Mouse (Mus musculus): Measurements from ENCODE around the gene Lyrm1. TPM values are rescaled to one million over a fixed set of nuclear protein-coding genes. Genes with fewer than 3 reads are reported as not detected.
A peak's percentile ranks its signal among the peaks of the same experiment; 100 is the strongest.

Gene Lyrm1
- polyA plus RNA-seq, 1 experiment = 0.17 TPM

DNA sequence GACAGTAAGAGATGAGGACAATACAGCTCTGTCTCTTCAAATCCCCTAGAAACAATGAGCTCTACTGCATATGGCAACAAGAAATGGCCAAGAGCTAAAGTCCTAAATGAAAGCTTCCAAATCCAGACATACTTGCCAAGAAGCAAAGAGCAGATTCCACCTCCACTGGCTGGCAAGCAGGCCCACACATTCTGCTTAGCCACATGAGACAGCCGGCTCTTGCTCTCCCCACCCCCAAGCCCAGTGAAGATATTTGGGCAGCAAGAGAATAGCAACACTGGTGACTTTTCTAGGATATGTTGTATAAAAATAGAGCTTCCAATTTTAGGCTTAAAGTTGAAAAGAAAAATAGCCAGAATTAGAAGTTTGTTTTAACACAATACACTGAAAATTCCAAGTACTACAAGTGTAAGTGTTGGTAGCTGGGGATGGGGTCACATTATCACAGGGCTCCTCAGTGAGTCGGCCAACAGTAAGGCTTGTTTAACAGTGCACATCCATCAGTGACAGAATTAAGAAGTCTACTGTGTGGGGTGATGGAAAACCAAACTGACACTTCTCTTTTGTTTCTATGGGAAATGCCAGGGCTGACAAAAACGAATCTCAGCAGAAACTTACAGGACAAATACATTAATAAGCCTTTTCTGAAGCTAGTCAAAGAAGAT, 19.8 kb upstream of the Lyrm1 start:
- Histone ChIP-seq H3K4me3 (replicated peaks) (no peak overlapping the region), H3K4me1 (ENCODE audit: control insufficient read depth) (no peaks in the 10 kb centered on the region), H3K36me3 (ENCODE audit: control insufficient read depth) (no peaks in the 10 kb centered on the region; the same call in 1 of the 2 replicates), H3K9me3 (ENCODE audit: control insufficient read depth, low read length) (no peaks in the 10 kb centered on the region), H3K27me3 (ENCODE audit: control insufficient read depth) (no peaks in the 10 kb centered on the region)
- no peak for TF ChIP-seq GATA1 (IDR thresholded peaks at IDR 0.05; ENCODE audit: low read length)
- no peak for TF ChIP-seq TAL1 (IDR thresholded peaks at IDR 0.05; ENCODE audit: low read length)

- TF ChIP-seq TAL1 (IDR thresholded peaks at IDR 0.05; ENCODE audit: low read length) (no peak), GATA1 (IDR thresholded peaks at IDR 0.05; ENCODE audit: low read length) (no peak)
- no peaks in the 10 kb centered on the region for H3K4me1 ChIP-seq (ENCODE audit: control insufficient read depth)
- no peak overlapping the region for H3K4me3 ChIP-seq (replicated peaks)
- no peaks in the 10 kb centered on the region; the same call in 1 of the 2 replicates for H3K36me3 ChIP-seq (ENCODE audit: control insufficient read depth)
- no peaks in the 10 kb centered on the region for H3K27me3 ChIP-seq (ENCODE audit: control insufficient read depth)
- H3K9me3 ChIP-seq (ENCODE audit: control insufficient read depth, low read length) = no peaks in the 10 kb centered on the region
Observed at GRCm38 (mm10) chr7:119879171-119879570, 16.5 kb upstream of the Lyrm1 start.

DNA sequence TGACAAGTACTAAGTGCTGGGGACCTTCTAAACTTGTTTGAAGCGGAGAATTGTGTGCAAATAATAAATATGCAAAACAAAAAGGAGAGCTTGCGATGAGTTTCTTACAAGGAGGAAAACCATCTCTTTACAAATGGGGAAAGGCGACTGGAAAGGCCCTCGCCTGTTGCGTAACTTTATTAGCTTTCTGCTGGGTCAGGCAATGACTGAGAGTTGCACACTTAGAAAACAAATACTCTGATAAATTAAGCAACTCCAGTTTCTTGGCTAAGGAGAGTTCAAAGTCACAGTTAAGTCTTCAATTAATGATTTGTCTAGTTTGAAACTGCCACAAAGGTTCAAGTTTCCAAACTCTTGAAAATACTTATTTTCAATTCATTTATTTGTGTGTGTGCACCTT, 15.3 kb upstream of the Lyrm1 start:
- no peaks in the 10 kb centered on the region; the same call in 1 of the 2 replicates for H3K36me3 ChIP-seq (ENCODE audit: control insufficient read depth)
- H3K4me1 ChIP-seq (ENCODE audit: control insufficient read depth) = no peaks in the 10 kb centered on the region
- H3K27me3 ChIP-seq (ENCODE audit: control insufficient read depth) = no peaks in the 10 kb centered on the region
- no peaks in the 10 kb centered on the region for H3K9me3 ChIP-seq (ENCODE audit: control insufficient read depth, low read length)
- no peak overlapping the region for H3K4me3 ChIP-seq (replicated peaks)
- TF ChIP-seq TAL1 (IDR thresholded peaks at IDR 0.05; ENCODE audit: low read length) (no peak), GATA1 (IDR thresholded peaks at IDR 0.05; ENCODE audit: low read length) (no peak)

DNA sequence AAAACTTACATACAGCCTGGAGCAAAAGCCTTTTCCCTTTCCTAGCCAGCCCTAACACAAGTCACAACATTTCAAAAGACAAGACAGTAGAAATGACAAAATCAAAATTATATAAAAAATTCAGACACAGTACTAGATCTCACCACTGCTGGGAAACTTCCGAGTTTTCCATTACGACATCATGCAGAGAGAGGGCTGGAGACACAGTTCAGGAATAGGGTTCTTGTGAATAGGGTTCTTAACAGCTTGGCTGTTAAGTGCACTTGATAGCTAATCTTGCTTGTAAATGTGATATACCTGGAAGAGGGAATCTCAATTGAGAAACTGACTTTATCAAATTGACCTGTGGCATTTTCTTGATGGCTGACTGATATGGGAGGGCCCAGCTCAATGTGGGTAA, 14.4 kb upstream of the Lyrm1 start:
- Histone ChIP-seq H3K36me3 (ENCODE audit: control insufficient read depth) (no peaks in the 10 kb centered on the region; the same call in 1 of the 2 replicates), H3K9me3 (ENCODE audit: control insufficient read depth, low read length) (no peaks in the 10 kb centered on the region), H3K27me3 (ENCODE audit: control insufficient read depth) (no peaks in the 10 kb centered on the region), H3K4me1 (ENCODE audit: control insufficient read depth) (no peaks in the 10 kb centered on the region), H3K4me3 (replicated peaks) (no peak overlapping the region)
- TF ChIP-seq GATA1 (IDR thresholded peaks at IDR 0.05; ENCODE audit: low read length) = no peak
- TF ChIP-seq TAL1 (IDR thresholded peaks at IDR 0.05; ENCODE audit: low read length) = no peak

GRCm38 (mm10) chr7:119887887-119888286, 7.8 kb upstream of the Lyrm1 start:
- peaks cover 6% of the 10 kb centered on the region; the same call in 1 of the 2 replicates for H3K4me1 ChIP-seq (ENCODE audit: control insufficient read depth)
- no peaks in the 10 kb centered on the region for H3K36me3 ChIP-seq (ENCODE audit: control insufficient read depth)
- H3K27me3 ChIP-seq (ENCODE audit: control insufficient read depth) = no peaks in the 10 kb centered on the region
- H3K4me3 ChIP-seq (replicated peaks) = no peak overlapping the region
- H3K9me3 ChIP-seq (ENCODE audit: control insufficient read depth, low read length) = no peaks in the 10 kb centered on the region
- no peak for TF ChIP-seq GATA1 (IDR thresholded peaks at IDR 0.05; ENCODE audit: low read length)
- TF ChIP-seq TAL1 (IDR thresholded peaks at IDR 0.05; ENCODE audit: low read length) = no peak

- H3K9me3 ChIP-seq (ENCODE audit: control insufficient read depth, low read length) = no peaks in the 10 kb centered on the region
- H3K4me1 ChIP-seq (ENCODE audit: control insufficient read depth) = peaks cover 30% of the 10 kb centered on the region
- TF ChIP-seq GATA1 (IDR thresholded peaks at IDR 0.05; ENCODE audit: low read length) = no peak
- no peak for TF ChIP-seq TAL1 (IDR thresholded peaks at IDR 0.05; ENCODE audit: low read length)
- H3K4me3 ChIP-seq (replicated peaks) = no peak overlapping the region
- no peaks in the 10 kb centered on the region for H3K27me3 ChIP-seq (ENCODE audit: control insufficient read depth)
- no peaks in the 10 kb centered on the region for H3K36me3 ChIP-seq (ENCODE audit: control insufficient read depth)
Observed at GRCm38 (mm10) chr7:119892198-119892597, 3.5 kb upstream of the Lyrm1 start.

GRCm38 (mm10) chr7:119892742-119893141, 2.9 kb upstream of the Lyrm1 start:
- no peaks in the 10 kb centered on the region for H3K27me3 ChIP-seq (ENCODE audit: control insufficient read depth)
- peaks cover 36% of the 10 kb centered on the region for H3K4me1 ChIP-seq (ENCODE audit: control insufficient read depth)
- TF ChIP-seq TAL1 (IDR thresholded peaks at IDR 0.05; ENCODE audit: low read length) (no peak), GATA1 (IDR thresholded peaks at IDR 0.05; ENCODE audit: low read length) (no peak)
- H3K9me3 ChIP-seq (ENCODE audit: control insufficient read depth, low read length) = no peaks in the 10 kb centered on the region
- no peak overlapping the region for H3K4me3 ChIP-seq (replicated peaks)
- no peaks in the 10 kb centered on the region for H3K36me3 ChIP-seq (ENCODE audit: control insufficient read depth)

GRCm38 (mm10) chr7:119894818-119895544, 680 bp upstream of the Lyrm1 start:
- no peak for TF ChIP-seq TAL1 (IDR thresholded peaks at IDR 0.05; ENCODE audit: low read length)
- no peak for TF ChIP-seq GATA1 (IDR thresholded peaks at IDR 0.05; ENCODE audit: low read length)
- Histone ChIP-seq H3K4me3 (replicated peaks) (peak overlapping the region; percentile 77), H3K4me1 (ENCODE audit: control insufficient read depth) (peaks cover 38% of the 10 kb centered on the region), H3K9me3 (ENCODE audit: control insufficient read depth, low read length) (no peaks in the 10 kb centered on the region), H3K27me3 (ENCODE audit: control insufficient read depth) (no peaks in the 10 kb centered on the region), H3K36me3 (ENCODE audit: control insufficient read depth) (no peaks in the 10 kb centered on the region)

- TF ChIP-seq TAL1 (IDR thresholded peaks at IDR 0.05; ENCODE audit: low read length) (no peak), GATA1 (IDR thresholded peaks at IDR 0.05; ENCODE audit: low read length) (no peak)
- H3K27me3 ChIP-seq (ENCODE audit: control insufficient read depth) = no peaks in the 10 kb centered on the region
- no peaks in the 10 kb centered on the region for H3K9me3 ChIP-seq (ENCODE audit: control insufficient read depth, low read length)
- H3K4me1 ChIP-seq (ENCODE audit: control insufficient read depth) = peaks cover 34% of the 10 kb centered on the region
- H3K4me3 ChIP-seq (replicated peaks) = no peak overlapping the region
- no peaks in the 10 kb centered on the region for H3K36me3 ChIP-seq (ENCODE audit: control insufficient read depth)
Observed at GRCm38 (mm10) chr7:119897521-119898109, 2.0 kb downstream of the Lyrm1 start.

Measured in erythroblast, embryonic 14.5 days (primary cell).